21 mouse cellular contexts compared by ENCODE assay signal in the genomic region with DNA sequence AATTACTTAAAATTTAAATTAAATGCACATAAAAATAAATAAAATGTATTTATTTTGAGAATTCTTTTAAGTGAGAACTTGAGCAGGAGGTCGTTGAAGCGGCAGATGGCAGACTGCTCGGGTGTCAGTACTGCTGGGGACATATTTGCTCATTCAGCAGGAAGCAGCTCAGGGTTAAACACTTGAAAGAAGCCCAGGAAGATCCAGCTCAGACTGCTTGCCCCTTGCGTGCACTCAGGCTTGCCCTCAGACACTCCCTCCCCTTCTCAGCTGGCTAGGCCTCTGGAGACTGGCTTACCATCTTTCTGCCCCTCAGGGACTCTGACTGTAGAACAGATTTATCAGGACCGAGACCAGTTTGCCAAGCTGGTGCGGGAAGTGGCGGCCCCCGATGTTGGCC. TPM values are rescaled to one million over a fixed set of nuclear protein-coding genes. Genes with fewer than 3 reads are reported as not detected.
DNase-seq lines count a peak whose midpoint lies in the region; ATAC-seq and TF ChIP-seq lines count a peak whose summit lies in the region.
"Had no signal": no experiment of that assay in that cellular context is flagged by ENCODE, and none has a peak within 500 bp of the region (broad histone marks: within the 10 kb centered on the region; RNA-seq: fewer than 3 reads in every experiment).

No protein-coding gene starts in this region.

- TF ChIP-seq CTCF in kidney, postnatal 0 days (IDR thresholded peaks at IDR 0.05; ENCODE audit: low read depth) = no peak
- no peak for TF ChIP-seq CTCF in E14TG2a.4 (conservative IDR thresholded peaks at IDR 0.05; ENCODE audit: low read length)

- H3K27ac ChIP-seq in kidney, postnatal 0 days = no peak overlapping the region
- H3K27ac ChIP-seq: forebrain, embryonic 10.5 days; forebrain, embryonic 13.5 days; hindbrain, embryonic 10.5 days; hindbrain, embryonic 13.5 days had no signal

- peak; percentile 63; the same call in 1 of the 2 replicates for ATAC-seq in kidney, postnatal 0 days (replicated peaks; ENCODE audit: low FRiP score, low read depth)
- ATAC-seq: forebrain, embryonic 13.5 days; forebrain, embryonic 16.5 days; hindbrain, embryonic 16.5 days had no signal

- 57% methylated on average over 8 of the region's 8 CpGs for WGBS in kidney, postnatal 0 days

- H3K4me3 ChIP-seq in kidney, postnatal 0 days (replicated peaks; ENCODE audit: low read depth, low read length) = no peak overlapping the region
- H3K4me3 ChIP-seq in E14TG2a.4 (replicated peaks; ENCODE audit: low read length) = peak overlapping the region; percentile 65
- H3K4me3 ChIP-seq: forebrain, embryonic 10.5 days; forebrain, embryonic 13.5 days; hindbrain, embryonic 10.5 days; hindbrain, embryonic 13.5 days had no signal

- no peak overlapping the region for H3K4me2 ChIP-seq in kidney, postnatal 0 days (ENCODE audit: low read length)
- H3K4me2 ChIP-seq: forebrain, embryonic 13.5 days; heart, embryonic 11.5 days; hindbrain, embryonic 13.5 days had no signal

- no peaks in the 10 kb centered on the region for H3K9me3 ChIP-seq in kidney, postnatal 0 days (replicated peaks; ENCODE audit: low read length)
- no peaks in the 10 kb centered on the region for H3K9me3 ChIP-seq in E14TG2a.4 (ENCODE audit: low read length)
- H3K9me3 ChIP-seq: forebrain, embryonic 10.5 days; forebrain, embryonic 13.5 days; hindbrain, embryonic 10.5 days; hindbrain, embryonic 13.5 days had no signal

- DNase-seq in heart, adult 11 months = peak; percentile 51
- no peak for DNase-seq in heart, postnatal 4 days
- peak; percentile 65 for DNase-seq in kidney, postnatal 0 days (ENCODE audit: low spot score)
- DNase-seq in kidney, adult 9 months = no peak
- no peak for DNase-seq in B cell, adult 2 months
- DNase-seq: adrenal gland, postnatal 10 days; adrenal gland, postnatal 36 days; cerebellum, adult 18-20 months; cerebellum, adult 9-10 months; cerebellum, postnatal 14 days; gastrocnemius, postnatal 10 days; gastrocnemius, postnatal 36 days had no signal

- H3K36me3 ChIP-seq in kidney, postnatal 0 days (ENCODE audit: insufficient read depth, low read length) = peaks cover 37% of the 10 kb centered on the region
- peaks cover 72% of the 10 kb centered on the region for H3K36me3 ChIP-seq in E14TG2a.4 (ENCODE audit: insufficient read depth, low read length)

- H3K9ac ChIP-seq in kidney, postnatal 0 days (ENCODE audit: low read depth, low read length) = no peak overlapping the region
- H3K9ac ChIP-seq: forebrain, embryonic 13.5 days; hindbrain, embryonic 13.5 days had no signal

- H3K27me3 ChIP-seq in kidney, postnatal 0 days (ENCODE audit: insufficient read depth, low read length) = no peaks in the 10 kb centered on the region
- H3K27me3 ChIP-seq in E14TG2a.4 (ENCODE audit: insufficient read depth, low read length) = peaks cover 8% of the 10 kb centered on the region
- H3K27me3 ChIP-seq: CH12.LX; forebrain, embryonic 13.5 days; hindbrain, embryonic 13.5 days had no signal

- no peaks in the 10 kb centered on the region for H3K4me1 ChIP-seq in kidney, postnatal 0 days (replicated peaks; ENCODE audit: insufficient read depth, low read length)
- peaks cover 29% of the 10 kb centered on the region for H3K4me1 ChIP-seq in E14TG2a.4 (replicated peaks; ENCODE audit: low read depth, low read length)
- H3K4me1 ChIP-seq: forebrain, embryonic 13.5 days; hindbrain, embryonic 10.5 days had no signal

RNA-seq across cellular contexts. Expression of gene Flot2, which starts 19.2 kb away (rescaled TPM):
- total RNA-seq in heart, postnatal 4 days (2021) = 10 to 100 TPM; 89.1 to 98.5 TPM
- 38.5 and 42.4 TPM in 2 replicates for polyA plus RNA-seq in kidney, postnatal 0 days (2015; fragmentation: Nextera tagmentation; extraction: Ambion mirVana)

RNA-seq across cellular contexts. Expression of gene Eral1, which starts 23.2 kb away (rescaled TPM):
- 10 to 100 TPM; 23.7 to 24.0 TPM for total RNA-seq in heart, postnatal 4 days (2021)
- 25.0 and 26.9 TPM in 2 replicates for polyA plus RNA-seq in kidney, postnatal 0 days (2015; fragmentation: Nextera tagmentation; extraction: Ambion mirVana)

RNA-seq across cellular contexts. Expression of gene Dhrs13, which starts 24.9 kb away (rescaled TPM):
- total RNA-seq in heart, postnatal 4 days (2021) = 1 to 10 TPM; 7.8 to 9.3 TPM
- polyA plus RNA-seq in kidney, postnatal 0 days (2015; fragmentation: Nextera tagmentation; extraction: Ambion mirVana) = 13.6 and 15.2 TPM in 2 replicates

RNA-seq across cellular contexts. Expression of gene Fam222b, which starts 37.5 kb away (rescaled TPM):
- 10 to 100 TPM; 17.1 to 17.5 TPM for total RNA-seq in heart, postnatal 4 days (2021)
- 13.3 and 13.8 TPM in 2 replicates for polyA plus RNA-seq in kidney, postnatal 0 days (2015; fragmentation: Nextera tagmentation; extraction: Ambion mirVana)

Comparison
In these comparisons a context has a peak if more than half of its experiments do, and no peak if none do; other contexts are left out.
1. DNase-seq: peak in heart, adult 11 months (single experiment) and kidney, postnatal 0 days (single experiment); none in heart, postnatal 4 days (single experiment), kidney, adult 9 months (single experiment) and B cell, adult 2 months (0 of 2).